Mouse (Mus musculus) kidney, embryonic 14.5 days (tissue): ENCODE measurements at regions not wholly inside any gene's neighbourhood (a gene's known extent, or its start where the extent isn't known, plus 50 kb on each side); places are given as distances from the start of the nearest gene placed in this dataset.

Experiments
- ATAC-seq: fragments of 200-750 bp; cut with Nextera tagmentation; 2 replicates; pipeline ENCODE4 v1.8.0; 2017; ENCODE audit warnings: moderate number of reproducible peaks, mild to moderate bottlenecking, moderate TSS enrichment, moderate library complexity; ENCODE audit not compliant: low FRiP score, low TSS enrichment
- H3K27ac ChIP-seq: fragments of 300-500 bp; sonication (generic); 2 replicates; pipeline ENCODE4 v1.5.1; 2014; ENCODE audit warnings: low read depth, mild to moderate bottlenecking, low read length, moderate library complexity, mixed read lengths
- H3K27me3 ChIP-seq: fragments of 300-500 bp; sonication (generic); 2 replicates; pipeline ENCODE4 v1.6.1; 2014; ENCODE audit warnings: mild to moderate bottlenecking, low read length; ENCODE audit not compliant: control insufficient read depth, insufficient read depth
- H3K36me3 ChIP-seq: fragments of 300-500 bp; sonication (generic); 2 replicates; pipeline ENCODE4 v1.6.1; 2014; ENCODE audit warnings: low read length, mixed read lengths; ENCODE audit not compliant: control insufficient read depth, insufficient read depth
- H3K4me1 ChIP-seq: fragments of 300-500 bp; sonication (generic); 2 replicates; pipeline ENCODE4 v1.6.1; 2014; ENCODE audit warnings: low read length, mixed read lengths; ENCODE audit not compliant: control insufficient read depth, insufficient read depth
- H3K4me2 ChIP-seq: fragments of 300-500 bp; sonication (generic); replicated peaks from 2 replicates; pipeline ENCODE4 v1.6.1; 2014; ENCODE audit warnings: low read depth, mild to moderate bottlenecking, low read length
- H3K4me3 ChIP-seq: fragments of 300-500 bp; sonication (generic); 2 replicates; pipeline ENCODE4 v1.5.1; 2014; ENCODE audit warnings: mild to moderate bottlenecking, low read length
- H3K9ac ChIP-seq: fragments of 300-500 bp; sonication (generic); 2 replicates; pipeline ENCODE4 v1.6.1; 2014; ENCODE audit warnings: low read depth, mild to moderate bottlenecking, low read length, moderate library complexity
- H3K9me3 ChIP-seq: fragments of 300-500 bp; sonication (generic); 2 replicates; pipeline ENCODE4 v1.6.1; 2016; ENCODE audit warnings: low read length; ENCODE audit not compliant: control insufficient read depth
- WGBS: fragments of 180-500 bp; shearing (Covaris S2); extraction: QIAGEN DNeasy Blood & Tissue Kit; methylation state at CpG from one replicate; pipeline ENCODE4 v1.1.7; 2014; 5-methylcytosine and 5-hydroxymethylcytosine counted together

- H3K36me3 ChIP-seq: no peaks in the 10 kb centered on the region
- H3K9ac ChIP-seq: no peak overlapping the region
- H3K4me2 ChIP-seq: no peak overlapping the region
- 81% methylated on average over 6 of the region's 6 CpGs for WGBS
- H3K4me3 ChIP-seq: no peak overlapping the region
- 0 out of 2 replicates have a peak, but pooled peaks cover 4% of the 10 kb centered on the region for H3K9me3 ChIP-seq
- no peak for ATAC-seq
- no peak overlapping the region for H3K27ac ChIP-seq
- H3K27me3 ChIP-seq: no peaks in the 10 kb centered on the region
- H3K4me1 ChIP-seq: 0 out of 2 replicates have a peak, but pooled peaks cover 2% of the 10 kb centered on the region
Measured at GRCm38 (mm10) chr12:12710184-12710609, 231.5 kb downstream of the Mycn start.

GRCm38 (mm10) chr12:12708954-12709523, 232.7 kb downstream of the Mycn start:
- 0 out of 2 replicates have a peak, but pooled peaks cover 4% of the 10 kb centered on the region for H3K9me3 ChIP-seq
- H3K36me3 ChIP-seq: no peaks in the 10 kb centered on the region
- 33% methylated on average over 14 of the region's 14 CpGs for WGBS
- no peak overlapping the region for H3K4me3 ChIP-seq
- ATAC-seq: no peak
- H3K4me1 ChIP-seq: no peaks in the 10 kb centered on the region
- H3K4me2 ChIP-seq: no peak overlapping the region
- H3K27me3 ChIP-seq: no peaks in the 10 kb centered on the region
- H3K27ac ChIP-seq: no peak overlapping the region
- H3K9ac ChIP-seq: no peak overlapping the region

DNA sequence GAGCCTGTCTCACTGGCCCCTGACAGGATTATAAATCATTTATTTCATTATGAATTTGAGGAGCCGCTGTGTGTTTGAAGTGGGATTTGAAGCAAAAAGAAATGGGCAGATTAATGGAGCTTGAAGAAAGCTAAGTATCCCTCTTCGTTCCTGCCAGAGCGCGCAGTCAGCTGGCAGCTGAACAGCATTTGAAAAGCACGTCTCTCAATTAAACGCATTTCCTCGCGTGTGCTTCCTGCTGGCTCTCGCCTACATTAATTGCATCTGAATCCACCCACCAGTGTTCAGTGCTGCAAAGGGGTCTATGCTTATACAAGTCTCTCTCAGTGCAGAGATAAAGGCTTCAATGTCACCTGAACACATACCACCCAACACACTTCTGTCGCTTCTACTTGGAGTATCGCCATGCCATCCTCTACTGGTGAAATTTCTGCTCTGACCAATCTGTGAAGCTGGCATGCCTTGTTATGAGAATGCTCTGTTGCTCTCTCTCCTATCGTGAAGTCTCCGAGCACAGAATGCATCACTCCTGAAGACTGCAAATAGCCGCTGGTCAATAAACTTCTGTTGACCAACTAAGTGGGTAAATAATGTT, 235.3 kb downstream of the Mycn start:
- H3K36me3 ChIP-seq: no peaks in the 10 kb centered on the region
- no peak overlapping the region for H3K4me2 ChIP-seq
- H3K9me3 ChIP-seq: 0 out of 2 replicates have a peak, but pooled peaks cover 4% of the 10 kb centered on the region
- H3K27me3 ChIP-seq: no peaks in the 10 kb centered on the region
- no peak overlapping the region for H3K4me3 ChIP-seq
- 69% methylated on average over 14 of the region's 14 CpGs for WGBS
- H3K9ac ChIP-seq: no peak overlapping the region
- H3K27ac ChIP-seq: no peak overlapping the region
- no peak for ATAC-seq
- H3K4me1 ChIP-seq: no peaks in the 10 kb centered on the region

GRCm38 (mm10) chr12:12701735-12702134, 240.0 kb downstream of the Mycn start:
- H3K4me2 ChIP-seq: no peak overlapping the region
- WGBS: 66% methylated on average over 3 of the region's 3 CpGs

DNA sequence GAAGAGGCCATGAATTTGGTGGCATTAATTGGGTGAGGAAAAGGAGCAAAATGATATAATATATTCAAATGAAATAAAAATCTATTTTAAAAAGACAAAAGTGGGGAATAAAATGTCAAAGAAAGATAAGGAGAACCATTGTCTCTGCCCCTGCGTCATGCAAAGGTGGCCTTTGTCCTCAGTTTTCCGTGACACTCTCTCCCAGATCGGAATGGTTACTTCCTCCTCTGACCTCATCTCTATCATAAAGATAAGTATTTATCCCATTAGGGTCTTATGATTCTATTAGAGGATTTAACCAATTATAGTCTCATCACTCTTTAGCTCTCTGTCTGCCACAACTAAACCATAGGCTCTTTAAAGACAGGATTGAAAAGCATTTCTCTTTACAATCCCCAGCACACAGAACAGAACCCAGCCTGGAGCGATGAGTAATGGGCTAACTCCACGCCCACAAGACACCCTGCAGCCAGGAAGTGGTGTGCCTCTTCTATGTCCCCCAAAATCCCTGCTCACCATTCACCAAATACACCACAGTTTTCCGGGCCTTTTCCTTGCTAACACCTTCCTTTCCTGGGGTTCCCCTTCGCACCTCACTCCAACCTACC, 240.6 kb downstream of the Mycn start:
- Histone ChIP-seq H3K9me3 (no peaks in the 10 kb centered on the region), H3K4me1 (no peaks in the 10 kb centered on the region), H3K27ac (no peak overlapping the region), H3K27me3 (no peaks in the 10 kb centered on the region), H3K36me3 (no peaks in the 10 kb centered on the region), H3K9ac (no peak overlapping the region), H3K4me2 (no peak overlapping the region), H3K4me3 (no peak overlapping the region)
- peak; percentile 55; the same call in 1 of the 2 replicates for ATAC-seq
- 79% methylated on average over 7 of the region's 7 CpGs for WGBS

More at GRCm38 (mm10) chr12:12701735-12702134, 240.0 kb downstream of the Mycn start:
- no peak for ATAC-seq
- Histone ChIP-seq H3K27me3 (no peaks in the 10 kb centered on the region), H3K9ac (no peak overlapping the region), H3K9me3 (no peaks in the 10 kb centered on the region), H3K27ac (no peak overlapping the region), H3K4me1 (no peaks in the 10 kb centered on the region), H3K4me3 (no peak overlapping the region), H3K36me3 (no peaks in the 10 kb centered on the region)

- Histone ChIP-seq H3K4me2 (peak overlapping the region; percentile 2; the same call in 1 of the 2 replicates), H3K4me3 (no peak overlapping the region), H3K4me1 (peaks cover 5% of the 10 kb centered on the region; the same call in 1 of the 2 replicates), H3K27me3 (no peaks in the 10 kb centered on the region), H3K9me3 (no peaks in the 10 kb centered on the region), H3K9ac (no peak overlapping the region), H3K36me3 (no peaks in the 10 kb centered on the region), H3K27ac (no peak overlapping the region)
- ATAC-seq: no peak
- WGBS: 13% methylated on average over 29 of the region's 29 CpGs
Measured at GRCm38 (mm10) chr12:12693838-12694777, 247.6 kb downstream of the Mycn start.

- Histone ChIP-seq H3K9me3 (no peaks in the 10 kb centered on the region), H3K36me3 (no peaks in the 10 kb centered on the region), H3K4me1 (peaks cover 10% of the 10 kb centered on the region), H3K27ac (no peak overlapping the region), H3K4me2 (no peak overlapping the region), H3K9ac (no peak overlapping the region), H3K4me3 (no peak overlapping the region), H3K27me3 (no peaks in the 10 kb centered on the region)
- ATAC-seq: no peak
- WGBS: 80% methylated on average over 2 of the region's 2 CpGs
Measured at GRCm38 (mm10) chr12:12687376-12687775, 254.3 kb downstream of the Mycn start.

- H3K4me2 ChIP-seq: no peak overlapping the region
- no peaks in the 10 kb centered on the region for H3K36me3 ChIP-seq
- H3K9me3 ChIP-seq: no peaks in the 10 kb centered on the region
- no peak for ATAC-seq
- no peak overlapping the region for H3K27ac ChIP-seq
- peaks cover 15% of the 10 kb centered on the region for H3K4me1 ChIP-seq
- H3K9ac ChIP-seq: no peak overlapping the region
- 28% methylated on average over 7 of the region's 7 CpGs for WGBS
- no peaks in the 10 kb centered on the region for H3K27me3 ChIP-seq
- no peak overlapping the region for H3K4me3 ChIP-seq
Measured at GRCm38 (mm10) chr12:12685217-12685522, 256.5 kb downstream of the Mycn start.
